Mouse (Mus musculus) liver, postnatal 0 days (tissue): ENCODE measurements around the gene Muc2.

ENCODE experiments used
- CTCF ChIP-seq: sonication (generic); IDR thresholded peaks from 2 replicates; pipeline ENCODE4 v1.5.1; 2016; ENCODE audit warnings: antibody characterized with exemption, low read depth
- EP300 ChIP-seq: IDR thresholded peaks from 2 replicates; pipeline ENCODE4 v1.6.1; 2016; ENCODE audit warnings: antibody characterized with exemption, low read depth, mild to moderate bottlenecking

- TF ChIP-seq CTCF (no peak), EP300 (no peak)
These were observed 43.1 kb upstream of the Muc2 start for GRCm38 (mm10) chr7:141647083-141647482.
